Mouse (Mus musculus) limb, embryonic 14.5 days (tissue): ENCODE measurements around the gene Vezf1. TPM values are rescaled to one million over a fixed set of nuclear protein-coding genes. Genes with fewer than 3 reads are reported as not detected.

Experiments used
- ATAC-seq: fragments of 200-750 bp; cut with Nextera tagmentation; 2 replicates; pipeline ENCODE4 v1.8.0; 2017; ENCODE audit warnings: low read depth, moderate number of reproducible peaks, moderate TSS enrichment; ENCODE audit not compliant: low FRiP score
- DNase-seq: peaks from one replicate; pipeline ENCODE4 v3.0.0-alpha.2; 2015; ENCODE audit warnings: low spot score
- H3K27ac ChIP-seq: fragments of 300-500 bp; sonication (generic); replicated peaks from 2 replicates; pipeline ENCODE4 v1.5.1; 2014; ENCODE audit warnings: low read depth, mild to moderate bottlenecking, low read length, moderate library complexity, mixed read lengths
- H3K27me3 ChIP-seq: fragments of 300-500 bp; sonication (generic); 2 replicates; pipeline ENCODE4 v1.6.1; 2014; ENCODE audit warnings: low read length, mixed read lengths; ENCODE audit not compliant: control insufficient read depth, insufficient read depth
- H3K36me3 ChIP-seq: fragments of 300-500 bp; sonication (generic); 2 replicates; pipeline ENCODE4 v1.6.1; 2014; ENCODE audit warnings: mild to moderate bottlenecking, low read length, moderate library complexity, mixed read lengths; ENCODE audit not compliant: control insufficient read depth, insufficient read depth
- H3K4me1 ChIP-seq: fragments of 300-500 bp; sonication (generic); 2 replicates; pipeline ENCODE4 v1.6.1; 2014; ENCODE audit warnings: antibody characterized with exemption, low read length, mixed read lengths; ENCODE audit not compliant: control insufficient read depth, insufficient read depth
- H3K4me2 ChIP-seq: fragments of 300-500 bp; sonication (generic); replicated peaks from 2 replicates; pipeline ENCODE4 v1.6.1; 2014; ENCODE audit warnings: low read depth, mild to moderate bottlenecking, low read length, moderate library complexity; ENCODE audit not compliant: severe bottlenecking
- H3K4me3 ChIP-seq: fragments of 300-500 bp; sonication (generic); replicated peaks from 2 replicates; pipeline ENCODE4 v1.5.1; 2014; ENCODE audit warnings: low read length
- H3K9ac ChIP-seq: fragments of 300-500 bp; sonication (generic); 2 replicates; pipeline ENCODE4 v1.6.1; 2014; ENCODE audit warnings: mild to moderate bottlenecking, low read depth, low read length, moderate library complexity; ENCODE audit not compliant: severe bottlenecking
- H3K9me3 ChIP-seq: fragments of 300-500 bp; sonication (generic); 2 replicates; pipeline ENCODE4 v1.6.1; 2016; ENCODE audit warnings: low read length; ENCODE audit not compliant: control insufficient read depth
- POLR2A ChIP-seq: fragments of 200-500 bp; IDR thresholded peaks from 2 replicates; pipeline ENCODE4 v1.8.0; 2012; ENCODE audit warnings: inconsistent platforms, mild to moderate bottlenecking, moderate library complexity, borderline replicate concordance; ENCODE audit not compliant: insufficient read depth, insufficient read length; ENCODE audit errors: extremely low read depth
- WGBS: fragments of 180-500 bp; shearing (Covaris S2); extraction: QIAGEN DNeasy Blood & Tissue Kit; methylation state at CpG from one replicate; pipeline ENCODE4 v1.1.7; 2014; 5-methylcytosine and 5-hydroxymethylcytosine counted together
- polyA plus RNA-seq, 2 experiments: library from polyadenylated mRNA; depleted of rRNA in 1 of 2; stranded (reverse) in 1 of 2; unstranded in 1 of 2; fragments of >200 nt; fragmentation: Nextera tagmentation in 1 of 2; extraction: Ambion mirVana in 1 of 2; gene quantifications; 2 replicates each; pipeline versions ENCODE4 v1.2.1 to v1.2.3; 2012 to 2014

The Vezf1 gene
- polyA plus RNA-seq, 2 experiments: 35.3 to 42.7 TPM

- Histone ChIP-seq H3K4me3 (no peak overlapping the region), H3K4me2 (no peak overlapping the region), H3K9me3 (no peaks in the 10 kb centered on the region), H3K36me3 (no peaks in the 10 kb centered on the region), H3K9ac (no peak overlapping the region), H3K27ac (peak overlapping the region; percentile 83; the same call in 1 of the 2 replicates), H3K27me3 (no peaks in the 10 kb centered on the region), H3K4me1 (peaks cover 53% of the 10 kb centered on the region)
- no peak for DNase-seq
- TF ChIP-seq POLR2A: no peak
- no peak for ATAC-seq
- 52% methylated on average over 6 of the region's 6 CpGs for WGBS
Observed at GRCm38 (mm10) chr11:88118091-88118440, 50.0 kb downstream of the Vezf1 start.

GRCm38 (mm10) chr11:88118817-88119642 lies 51.0 kb downstream of the Vezf1 start:
- ATAC-seq (peak; percentile 68), DNase-seq (peak; percentile 63)
- WGBS: 10% methylated on average over 8 of the region's 8 CpGs
- Histone ChIP-seq H3K9me3 (no peaks in the 10 kb centered on the region), H3K36me3 (no peaks in the 10 kb centered on the region), H3K4me2 (peak overlapping the region; percentile 15), H3K4me1 (peaks cover 49% of the 10 kb centered on the region), H3K9ac (0 out of 2 replicates have a peak overlapping the region, but pooled peaks have one; percentile 32), H3K27ac (peak overlapping the region; percentile 83), H3K27me3 (no peaks in the 10 kb centered on the region), H3K4me3 (no peak overlapping the region)
- TF ChIP-seq POLR2A: no peak

- Histone ChIP-seq H3K4me2 (no peak overlapping the region), H3K9me3 (no peaks in the 10 kb centered on the region), H3K4me1 (peaks cover 37% of the 10 kb centered on the region), H3K27me3 (no peaks in the 10 kb centered on the region), H3K9ac (no peak overlapping the region), H3K4me3 (no peak overlapping the region), H3K27ac (no peak overlapping the region), H3K36me3 (no peaks in the 10 kb centered on the region)
- no peak for TF ChIP-seq POLR2A
- no peak for DNase-seq
- WGBS: 52% methylated on average over 5 of the region's 5 CpGs
- ATAC-seq: no peak
Observed at GRCm38 (mm10) chr11:88122545-88122944, 54.5 kb downstream of the Vezf1 start.

- Histone ChIP-seq H3K4me2 (no peak overlapping the region), H3K4me3 (no peak overlapping the region), H3K27ac (no peak overlapping the region), H3K27me3 (no peaks in the 10 kb centered on the region), H3K9ac (no peak overlapping the region), H3K36me3 (no peaks in the 10 kb centered on the region), H3K4me1 (peaks cover 32% of the 10 kb centered on the region), H3K9me3 (no peaks in the 10 kb centered on the region)
- no peak for TF ChIP-seq POLR2A
- ATAC-seq (no peak), DNase-seq (no peak)
- 50% methylated on average over 5 of the region's 5 CpGs for WGBS
Observed at GRCm38 (mm10) chr11:88123021-88123420, 54.9 kb downstream of the Vezf1 start.

GRCm38 (mm10) chr11:88123731-88124130 lies 55.7 kb downstream of the Vezf1 start:
- Histone ChIP-seq H3K9me3 (no peaks in the 10 kb centered on the region), H3K4me2 (no peak overlapping the region), H3K27ac (no peak overlapping the region), H3K36me3 (no peaks in the 10 kb centered on the region), H3K4me3 (no peak overlapping the region), H3K4me1 (peaks cover 25% of the 10 kb centered on the region), H3K27me3 (no peaks in the 10 kb centered on the region), H3K9ac (no peak overlapping the region)
- 30% methylated on average over 6 of the region's 6 CpGs for WGBS
- DNase-seq (no peak), ATAC-seq (no peak)
- TF ChIP-seq POLR2A: no peak
